Mouse (Mus musculus): ENCODE measurements around the gene Gm12184.
"Not testable (repeated sequence)": the region's sequence is repeated elsewhere in the genome, so short reads cannot be mapped to it uniquely, and the experiment has no call there.

Gm12184 gene

DNA sequence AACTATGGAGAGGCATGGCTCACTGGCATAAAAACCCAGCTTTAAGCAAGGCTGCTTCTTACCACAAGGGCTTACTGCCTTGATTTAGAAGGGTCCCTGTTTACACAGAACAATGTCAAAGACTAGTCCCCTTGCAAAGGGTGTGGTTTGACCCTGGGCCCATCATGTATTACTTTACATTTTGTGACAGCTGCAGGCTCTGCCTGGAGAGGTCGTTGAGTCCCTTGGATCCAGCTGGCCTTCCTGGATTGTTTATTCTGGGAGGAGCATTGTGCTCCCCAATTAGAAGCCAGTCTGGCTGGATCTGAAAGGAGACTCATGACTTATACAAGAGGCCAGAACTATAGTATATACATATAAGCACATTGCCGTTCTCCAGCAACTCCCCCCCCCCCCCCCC is 23.8 kb upstream of the Gm12184 start:
- in situ Hi-C loops (cut with MboI, MseI), result loop anchor here (5.0 kb wide), 1 partner anchor 58 kb away; no protein-coding TSS in a partner anchor

DNA sequence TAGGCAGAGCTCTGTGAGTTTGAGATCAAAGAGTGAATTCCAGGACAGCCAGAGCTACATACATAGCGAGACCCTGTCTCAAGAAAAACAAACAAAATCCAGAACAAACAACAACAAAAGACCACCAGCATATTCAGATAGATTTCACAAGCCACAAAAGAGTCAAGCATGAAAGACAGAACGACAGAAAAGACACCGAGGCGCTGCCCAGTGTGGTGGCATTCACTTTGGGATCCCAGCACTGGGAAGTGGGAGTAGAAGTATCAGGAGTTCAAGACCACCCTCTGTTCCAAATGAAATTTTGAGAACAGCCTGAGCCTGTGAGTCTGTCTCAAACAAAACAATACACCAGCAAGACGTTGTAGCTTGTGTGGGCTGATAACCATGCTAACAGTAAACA is 20.4 kb upstream of the Gm12184 start:
- in situ Hi-C loops (cut with MboI, MseI), result no loop called here

DNA sequence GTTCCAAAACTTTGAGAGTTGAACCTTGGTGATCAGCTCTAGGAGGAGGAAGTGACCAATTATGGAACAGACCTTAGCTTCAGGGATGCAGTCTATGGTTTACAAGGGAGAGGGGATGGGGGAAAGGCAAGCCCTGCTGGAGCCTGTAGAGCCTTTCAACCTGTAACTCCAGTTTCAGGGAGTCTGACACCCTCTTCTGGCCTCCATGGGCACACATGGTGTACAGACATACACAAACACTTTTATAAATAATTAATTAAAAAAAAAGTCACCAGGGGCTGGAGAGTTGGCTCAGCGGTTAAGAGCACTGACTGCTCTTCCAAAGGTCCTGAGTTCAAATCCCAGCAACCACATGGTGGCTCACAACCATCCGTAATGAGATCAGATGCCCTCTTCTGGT is 19.9 kb upstream of the Gm12184 start:
- in situ Hi-C loops (cut with MboI, MseI), result not testable (repeated sequence)

DNA sequence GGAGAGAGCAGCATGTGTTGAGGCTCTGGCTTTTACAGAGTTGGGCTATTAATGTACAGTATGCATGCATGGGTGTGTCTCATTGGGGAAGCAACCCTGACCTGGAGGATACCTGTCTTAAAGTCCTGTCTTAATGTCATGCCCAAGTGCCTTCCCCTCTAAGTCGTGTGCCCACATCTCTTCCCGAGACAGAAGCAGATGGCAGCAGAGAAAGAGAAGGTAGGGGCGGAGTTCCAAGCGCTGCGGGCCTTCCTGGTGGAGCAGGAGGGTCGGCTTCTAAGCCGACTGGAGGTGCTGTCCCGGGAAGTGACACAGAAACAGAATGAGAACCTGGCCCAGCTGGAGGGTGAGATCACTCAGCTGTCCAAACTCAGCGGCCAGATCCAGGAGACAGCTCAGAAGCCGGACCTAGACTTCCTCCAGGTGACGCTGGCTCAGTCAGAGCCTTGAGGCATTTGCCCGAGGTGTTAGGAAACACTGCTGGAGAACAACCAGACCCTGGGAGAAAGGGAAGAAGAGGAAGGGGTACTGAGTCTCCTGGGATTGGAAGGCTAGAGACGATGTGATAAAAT is 18.9 kb upstream of the Gm12184 start:
- in situ Hi-C loops (cut with MboI, MseI), result no loop called here

DNA sequence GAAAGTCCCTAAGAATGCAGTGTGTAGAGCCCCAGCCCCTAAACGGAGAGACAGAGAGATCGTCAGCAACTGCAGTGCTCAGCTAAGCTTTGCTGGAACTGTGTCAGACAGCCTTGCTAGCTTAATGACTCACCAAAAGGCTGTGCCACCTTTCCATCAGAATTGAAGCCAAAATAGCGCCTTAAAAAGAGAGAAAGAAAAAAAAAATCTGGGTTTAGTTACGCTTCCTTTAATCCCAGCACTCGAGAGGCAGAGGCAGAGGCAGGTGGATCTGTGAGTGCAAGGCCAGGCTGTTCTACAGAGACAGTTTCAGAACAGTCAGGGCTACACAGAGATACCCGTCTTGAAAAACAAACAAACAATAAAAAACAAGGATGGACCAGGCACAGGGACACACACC is 17.9 kb upstream of the Gm12184 start:
- in situ Hi-C loops (cut with MboI, MseI), result no loop called here

DNA sequence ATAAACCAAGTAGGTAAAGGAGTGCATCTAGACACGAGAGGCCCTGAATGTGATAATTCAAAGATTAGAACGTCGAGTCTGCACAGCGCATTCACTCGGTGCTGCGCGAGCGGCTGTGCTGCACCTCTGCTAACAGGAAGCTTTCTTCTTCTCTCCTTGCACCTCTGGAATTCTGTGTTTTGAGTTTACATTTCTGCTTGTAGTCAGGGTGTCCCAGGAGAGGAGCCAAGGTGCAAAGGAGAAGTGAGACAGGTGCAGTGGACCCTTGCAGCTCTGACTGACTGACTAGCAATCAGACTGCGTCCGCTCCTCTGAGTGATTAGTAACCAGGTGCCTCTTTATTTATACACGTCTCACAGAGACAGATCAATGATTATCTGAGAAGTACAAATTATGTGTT is 16.7 kb upstream of the Gm12184 start:
- in situ Hi-C loops (cut with MboI, MseI), result no loop called here

DNA sequence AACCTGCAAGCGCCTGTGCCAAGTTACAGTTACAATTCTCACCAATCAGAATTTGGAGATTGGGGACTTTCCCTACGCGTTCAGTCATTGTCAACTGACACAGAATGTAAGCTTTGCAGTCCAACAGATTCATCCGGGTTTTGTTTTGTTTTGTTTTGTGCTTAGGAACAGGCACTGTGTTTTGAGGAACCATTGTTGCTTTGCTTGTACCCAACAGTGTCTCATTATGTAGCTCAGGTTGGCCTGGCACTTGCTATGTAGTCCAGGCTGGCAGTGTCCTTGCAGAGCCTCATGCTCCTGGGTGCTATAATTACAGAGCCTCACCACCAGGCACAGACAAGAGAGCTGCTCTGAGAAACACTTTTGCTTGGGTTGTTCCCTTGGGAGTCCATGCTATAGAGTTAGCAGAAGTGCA is 15.9 kb upstream of the Gm12184 start:
- in situ Hi-C loops (cut with MboI, MseI), result no loop called here

DNA sequence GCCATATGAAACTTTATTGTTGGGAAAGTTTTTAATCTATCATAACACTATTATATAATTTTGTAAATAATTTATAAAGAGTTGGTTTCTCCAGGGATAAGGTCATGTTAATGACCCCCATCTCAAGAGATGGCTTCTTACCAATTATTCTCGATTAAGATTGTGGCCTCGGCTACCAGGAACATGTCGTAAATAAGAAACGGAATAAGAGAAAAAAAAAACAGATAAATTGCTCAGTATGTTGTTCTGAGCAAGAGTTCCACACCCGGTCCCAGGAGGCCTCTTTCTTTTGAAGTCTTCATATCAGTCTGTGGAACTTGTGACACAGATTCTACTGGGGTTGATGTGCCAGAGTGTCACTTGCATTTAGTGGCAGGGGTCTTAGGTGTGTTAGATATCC is 14.8 kb upstream of the Gm12184 start:
- in situ Hi-C loops (cut with MboI, MseI), result no loop called here

DNA sequence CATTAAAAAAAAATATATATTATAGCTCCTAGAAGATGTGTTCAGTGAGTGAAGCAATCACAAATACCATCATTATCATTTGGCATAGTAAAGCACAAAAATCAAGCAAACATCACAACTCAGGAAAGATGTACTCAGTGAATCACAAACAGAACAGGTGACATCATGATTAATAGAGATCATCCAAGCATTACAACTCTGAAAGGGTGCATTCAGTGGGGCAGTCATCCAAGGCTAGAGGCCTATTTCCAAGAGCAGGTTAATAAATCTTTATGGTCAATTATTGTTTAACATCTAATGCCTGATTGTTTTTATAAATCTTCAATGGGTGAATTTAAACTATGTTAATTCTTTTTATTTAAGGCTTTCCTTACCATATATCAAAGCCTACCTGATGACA is 14.3 kb upstream of the Gm12184 start:
- in situ Hi-C loops (cut with MboI, MseI), result no loop called here

DNA sequence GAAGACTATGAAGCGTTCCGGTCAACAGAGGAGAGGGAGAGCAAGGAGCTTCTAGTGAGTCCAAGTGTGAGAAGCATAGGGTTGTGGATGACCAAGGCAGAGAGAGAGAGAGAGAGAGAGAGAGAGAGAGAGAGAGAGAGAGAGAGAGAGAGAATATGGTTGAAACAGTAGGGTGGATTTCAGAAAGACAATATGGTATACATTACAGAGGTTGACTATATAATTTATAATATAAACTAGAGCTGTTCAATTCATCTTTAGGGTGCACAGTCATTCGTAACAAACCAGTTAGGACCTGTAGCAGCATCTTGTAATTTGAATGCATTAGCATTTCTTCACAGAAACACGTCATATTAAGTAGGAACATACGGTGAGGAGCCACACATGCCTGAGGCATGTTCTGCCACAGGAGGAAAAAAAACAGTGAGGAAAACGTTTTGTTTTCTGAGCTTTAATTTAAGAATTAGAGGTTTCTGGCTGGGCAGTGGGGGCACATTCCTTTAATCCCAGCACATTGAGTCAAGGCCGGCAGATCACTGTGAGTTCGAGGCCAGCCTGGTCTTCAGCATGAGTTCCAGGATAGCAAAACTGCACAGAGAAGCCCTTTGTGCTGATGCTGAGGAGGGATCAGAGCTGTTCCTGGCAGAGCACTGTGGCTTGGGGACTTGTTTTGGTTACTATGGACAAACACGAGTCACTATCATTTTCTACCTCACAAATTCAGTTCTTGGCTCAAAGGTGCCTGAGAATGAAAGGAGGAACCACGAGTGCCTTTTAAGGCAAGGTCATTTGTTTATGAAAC is 12.6 kb upstream of the Gm12184 start:
- in situ Hi-C loops (cut with MboI, MseI), result no loop called here

DNA sequence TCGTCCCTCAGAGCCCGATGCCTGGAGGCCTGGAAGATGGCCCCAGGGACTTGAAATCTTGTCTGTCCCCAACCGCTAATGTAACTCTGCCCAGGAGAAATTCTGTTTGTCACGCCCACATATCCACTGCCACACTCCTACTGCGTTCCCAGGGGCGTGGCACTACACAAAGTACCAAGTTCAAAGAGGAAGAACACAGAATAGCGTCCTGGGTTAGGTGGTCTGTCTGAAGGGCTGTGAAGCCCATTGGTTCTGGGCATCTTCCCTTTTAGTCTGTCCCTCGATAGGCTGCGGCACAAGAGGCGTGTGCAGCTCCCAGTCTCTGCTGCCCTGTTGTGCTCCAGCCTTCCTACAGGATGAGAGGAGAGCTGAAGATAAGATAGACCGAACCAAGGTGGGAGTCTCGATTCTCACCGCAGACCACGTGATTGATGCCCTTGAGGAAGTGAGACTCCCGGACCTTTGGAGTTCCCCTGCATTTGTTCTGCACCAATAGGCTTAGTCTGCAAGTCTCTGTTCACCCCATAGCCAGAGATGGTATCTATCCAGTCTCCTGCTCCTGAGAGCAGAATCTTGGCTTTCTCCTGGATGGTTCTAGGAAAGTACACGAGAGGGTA is 11.8 kb upstream of the Gm12184 start:
- in situ Hi-C loops (cut with MboI, MseI), result no loop called here

DNA sequence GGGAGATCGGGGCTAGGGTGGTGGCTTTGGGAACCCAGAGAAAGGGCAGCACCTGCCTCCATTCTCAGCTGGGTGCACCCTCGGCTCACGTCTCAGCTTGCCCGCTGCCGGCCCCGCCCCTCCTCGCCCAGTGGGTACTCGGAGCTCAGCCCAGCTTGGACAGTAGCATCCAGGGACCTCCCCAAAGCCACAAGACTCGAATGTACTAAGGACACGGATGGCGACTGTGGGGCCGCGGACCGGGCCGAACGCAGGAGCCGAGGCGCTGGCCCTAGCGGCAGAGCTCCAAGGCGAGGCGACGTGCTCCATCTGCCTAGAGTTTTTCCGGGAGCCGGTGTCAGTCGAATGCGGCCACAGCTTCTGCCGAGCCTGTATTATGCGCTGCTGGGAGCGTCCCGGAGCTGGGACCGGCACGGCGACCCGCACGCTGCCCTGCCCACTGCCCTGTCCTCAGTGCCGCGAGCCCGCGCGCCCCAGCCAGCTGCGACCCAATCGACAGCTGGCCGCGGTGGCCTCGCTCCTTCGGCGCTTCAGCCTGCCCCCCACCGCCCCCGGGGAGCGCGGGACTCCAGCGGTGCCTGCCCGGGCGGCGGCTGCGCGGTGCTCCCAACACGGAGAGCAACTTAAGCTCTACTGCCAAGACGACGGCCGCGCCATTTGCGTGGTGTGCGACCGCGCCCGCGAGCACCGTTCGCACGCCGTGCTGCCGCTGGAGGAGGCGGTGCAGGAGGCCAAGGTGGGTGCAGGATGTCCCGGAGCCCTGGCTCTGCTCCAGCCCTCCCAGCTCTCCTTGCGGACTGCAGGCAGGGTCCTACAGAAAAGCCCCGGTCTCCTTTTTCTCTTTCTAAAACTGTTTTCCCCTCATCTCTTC is 11.1 kb upstream of the Gm12184 start:
- in situ Hi-C loops (cut with MboI, MseI), result no loop called here

DNA sequence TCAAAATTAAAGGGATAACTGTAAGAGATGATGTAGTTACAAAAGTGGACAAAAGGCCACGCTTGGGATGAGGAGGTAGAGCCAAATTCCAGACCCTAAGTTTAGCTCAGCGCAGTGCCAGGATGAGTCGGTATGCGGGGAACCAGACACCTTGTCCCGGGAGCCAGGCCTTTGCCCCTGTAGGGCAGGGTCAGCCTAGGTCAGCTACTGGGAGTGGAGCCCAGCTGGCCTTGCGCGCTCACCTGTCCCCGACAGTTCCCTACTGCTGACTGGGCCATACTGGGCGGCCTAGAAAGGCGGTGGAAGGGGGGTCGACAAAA is 10.5 kb upstream of the Gm12184 start:
- in situ Hi-C loops (cut with MboI, MseI), result no loop called here

DNA sequence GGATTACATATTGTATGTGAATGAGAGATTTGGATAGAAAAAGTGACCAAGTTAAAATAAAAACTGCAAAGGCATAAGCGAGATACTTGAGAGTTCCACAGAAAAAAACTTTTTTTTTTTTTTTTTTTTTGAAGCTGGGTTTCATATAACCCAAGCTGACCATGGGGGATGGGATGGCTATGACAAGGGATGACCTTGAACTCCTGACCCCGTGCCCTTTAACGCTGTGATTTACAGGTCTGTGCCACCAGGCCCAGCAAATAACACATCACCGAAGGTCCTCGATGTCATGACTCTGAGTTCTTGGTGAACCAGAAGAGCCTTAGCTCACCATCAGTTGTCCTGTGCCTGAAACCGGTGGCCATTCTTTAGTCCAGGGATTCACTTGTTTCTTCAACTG is 9.5 kb upstream of the Gm12184 start:
- in situ Hi-C loops (cut with MboI, MseI), result no loop called here

DNA sequence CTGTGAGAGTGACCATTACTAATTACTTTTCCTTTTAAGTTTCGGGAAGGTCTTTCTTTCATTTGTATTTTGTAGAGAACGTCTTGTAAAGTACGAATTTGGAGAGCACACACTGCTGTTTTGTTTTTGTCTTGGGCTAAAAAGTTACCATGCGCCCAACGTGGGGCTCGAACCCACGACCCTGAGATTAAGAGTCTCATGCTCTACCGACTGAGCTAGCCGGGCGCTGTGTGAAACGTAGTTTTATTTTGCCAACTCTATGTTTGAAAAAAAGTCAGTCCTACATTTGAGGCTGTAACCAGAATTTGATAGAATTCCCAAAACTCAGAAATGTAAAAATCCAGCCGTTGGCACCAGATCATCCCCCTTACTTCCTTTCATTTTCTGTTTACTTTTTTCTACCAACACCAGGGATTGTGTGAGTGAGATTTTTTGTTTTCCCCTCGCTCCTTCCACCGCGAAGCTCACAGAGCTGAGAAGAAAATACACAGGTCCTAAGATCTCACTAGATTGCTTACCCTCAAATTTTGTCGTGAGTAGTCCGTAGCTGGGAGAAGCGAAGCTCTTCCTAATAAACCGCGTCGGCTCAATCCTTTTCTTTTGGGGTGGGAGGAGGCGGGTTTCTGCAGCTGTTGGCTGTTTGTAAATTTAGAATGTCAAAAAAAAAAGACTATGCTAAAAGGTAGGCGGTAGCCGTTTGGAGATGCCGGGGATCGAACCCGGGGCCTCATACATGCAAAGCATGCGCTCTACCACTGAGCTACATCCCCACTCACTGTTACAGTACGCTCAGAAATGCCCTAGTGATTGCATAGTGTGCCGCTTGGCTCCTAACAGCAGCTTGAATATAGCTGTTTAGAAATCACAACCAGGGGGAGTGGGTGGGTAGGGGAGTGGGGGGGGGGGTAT is 7.5 kb upstream of the Gm12184 start:
- in situ Hi-C loops (cut with MboI, MseI), result no loop called here

DNA sequence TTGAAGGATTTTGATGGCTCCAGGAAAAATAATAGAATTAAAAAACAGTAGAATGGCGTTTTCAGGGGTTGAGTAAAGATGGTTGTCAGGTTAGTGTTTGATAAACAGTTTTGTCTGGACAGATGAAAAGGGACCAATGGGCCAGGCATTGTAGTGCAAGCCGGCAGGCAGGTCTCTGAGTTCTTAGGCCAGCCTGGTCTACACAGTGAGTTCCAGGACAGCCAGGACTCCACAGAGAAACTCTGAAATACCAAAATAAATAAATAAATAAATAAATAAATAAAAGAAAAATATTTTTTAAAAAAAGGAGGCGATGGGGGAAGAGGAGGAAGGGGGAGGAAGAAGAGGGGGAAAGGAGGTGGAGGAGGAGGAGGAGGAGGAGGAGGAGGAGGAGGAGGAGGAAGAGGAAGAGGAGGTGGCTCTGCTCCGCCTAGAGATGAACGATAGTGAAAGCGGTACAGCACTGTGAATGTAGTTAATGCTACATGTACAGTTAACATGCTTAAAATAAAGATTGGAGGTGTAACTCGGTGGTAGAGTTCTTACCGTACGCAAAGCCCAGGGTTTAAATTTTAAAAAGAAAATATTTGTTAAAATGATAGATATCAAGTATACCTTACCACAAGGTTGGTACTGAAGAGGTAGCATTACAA is 6.7 kb upstream of the Gm12184 start:
- in situ Hi-C loops (cut with MboI, MseI), result no loop called here

DNA sequence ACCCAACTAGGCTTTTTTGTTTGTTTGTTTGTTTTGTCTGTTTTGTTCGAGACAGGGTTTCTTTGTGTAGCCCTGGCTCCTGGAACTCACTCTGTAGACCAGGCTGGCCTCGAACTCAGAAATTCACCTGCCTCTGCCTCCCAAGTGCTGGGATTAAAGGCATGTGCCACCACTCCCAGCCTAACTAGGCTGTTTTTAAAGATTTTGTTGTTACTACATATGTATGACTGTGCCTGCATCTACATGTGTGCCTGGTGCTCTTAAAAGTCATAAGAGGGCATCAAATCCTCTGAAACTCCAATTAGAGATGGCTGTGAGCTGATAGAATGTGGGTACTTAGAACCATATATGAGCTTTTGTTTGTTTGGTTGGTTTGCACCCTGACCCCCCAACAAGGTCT is 4.8 kb upstream of the Gm12184 start:
- in situ Hi-C loops (cut with MboI, MseI), result no loop called here

DNA sequence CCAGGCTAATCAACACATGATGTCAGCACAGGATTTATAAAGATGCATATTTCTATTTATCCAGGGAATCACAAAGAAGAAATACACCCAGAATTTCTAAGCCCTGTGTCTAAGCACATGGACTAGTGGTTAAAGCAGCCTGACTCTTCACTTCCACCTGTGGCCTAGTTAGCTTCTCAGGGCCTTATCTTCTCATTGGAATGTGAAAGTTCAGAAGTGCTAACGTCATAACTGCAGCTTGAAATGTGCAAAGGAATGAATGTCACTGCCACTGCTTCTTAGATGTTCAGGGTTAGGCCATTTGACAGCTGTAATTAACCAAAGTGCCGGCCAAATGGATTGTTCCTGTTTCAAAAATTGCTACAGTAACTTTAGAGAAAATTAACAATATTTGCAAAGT is 3.8 kb upstream of the Gm12184 start:
- in situ Hi-C loops (cut with MboI, MseI), result no loop called here

DNA sequence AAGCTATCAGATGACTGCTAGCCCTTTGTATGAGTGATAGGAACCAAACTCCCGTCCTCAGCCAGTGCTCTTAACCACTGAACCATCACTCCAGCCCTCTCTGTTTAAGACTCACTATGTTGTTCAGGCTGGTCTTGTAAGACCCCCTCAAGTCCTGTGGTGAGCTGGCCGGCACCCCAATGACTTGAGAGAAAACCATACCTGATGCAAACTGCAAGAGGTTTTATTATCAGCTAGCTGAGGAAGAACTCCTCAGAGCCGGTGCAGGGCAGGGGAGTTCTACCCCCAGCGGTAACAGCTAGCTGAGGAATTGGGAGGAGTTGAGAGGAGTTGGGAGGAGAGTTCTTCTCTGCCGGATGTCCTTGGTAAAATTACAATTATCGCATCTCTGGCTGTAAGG is 1.5 kb upstream of the Gm12184 start:
- in situ Hi-C loops (cut with MboI, MseI), result no loop called here

DNA sequence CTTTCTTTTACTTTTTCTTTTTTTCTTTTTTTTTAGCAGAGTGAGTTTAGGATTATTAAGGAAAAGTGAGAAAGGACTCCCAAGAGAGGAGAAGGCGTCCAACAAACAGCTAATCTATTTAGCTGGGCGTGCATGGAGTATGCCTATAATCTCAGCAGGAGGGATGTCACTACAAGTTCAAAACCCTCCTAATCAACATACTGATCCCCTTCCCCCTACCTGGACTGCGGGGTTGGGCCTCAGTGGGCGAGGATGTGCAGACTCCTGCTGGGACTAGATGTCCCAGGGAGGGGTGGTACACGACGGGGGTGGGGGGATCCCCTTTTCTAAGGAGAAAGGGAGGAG is 269 bp upstream of the Gm12184 start:
- in situ Hi-C loops (cut with MboI, MseI), result no loop called here

DNA sequence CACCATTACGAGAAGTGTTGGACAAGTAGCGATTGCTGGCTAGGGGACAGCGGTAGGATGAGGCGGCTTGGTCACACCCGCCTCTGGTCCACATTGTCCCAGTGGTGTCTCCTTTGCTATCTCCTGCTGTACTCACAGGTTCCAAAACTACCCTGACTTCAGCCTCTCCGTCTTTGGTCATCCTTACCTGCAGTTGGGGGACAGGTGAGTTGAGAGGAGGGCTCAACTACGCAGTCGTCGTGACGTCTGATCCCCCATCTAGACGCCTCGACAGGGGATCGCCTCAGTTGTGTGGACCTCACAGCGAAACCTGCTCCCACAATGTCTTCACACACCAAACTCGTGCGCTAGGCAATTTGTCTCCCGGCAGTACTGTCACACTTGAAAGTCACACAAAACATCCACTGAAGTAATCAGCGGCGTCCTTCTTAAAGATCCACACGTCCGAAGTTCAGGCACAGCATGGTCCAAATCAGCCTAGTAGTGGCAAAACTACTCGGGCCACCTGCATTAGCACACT is 2.1 kb downstream of the Gm12184 start:
- in situ Hi-C loops (cut with MboI, MseI), result loop anchor here (25.0 kb wide), 1 partner anchor 888 kb away; the partner anchor contains the start of gene Cnot6

Measured in T-helper 2 cell (primary cell).